Mouse (Mus musculus) T-cell, adult 66 days (primary cell): ENCODE results near the gene Mtf1. TPM values are rescaled to one million over a fixed set of nuclear protein-coding genes. Genes with fewer than 3 reads are reported as not detected.

Experiments
- total RNA-seq, 2 experiments: library from RNA; stranded (reverse); gene quantifications; 3 replicates in 1 of 2; 4 replicates in 1 of 2; pipeline ENCODE4 v1.2.4; 2023

Gene Mtf1
- 10 to 100 TPM; 33.5 to 40.3 TPM for total RNA-seq

DNA sequence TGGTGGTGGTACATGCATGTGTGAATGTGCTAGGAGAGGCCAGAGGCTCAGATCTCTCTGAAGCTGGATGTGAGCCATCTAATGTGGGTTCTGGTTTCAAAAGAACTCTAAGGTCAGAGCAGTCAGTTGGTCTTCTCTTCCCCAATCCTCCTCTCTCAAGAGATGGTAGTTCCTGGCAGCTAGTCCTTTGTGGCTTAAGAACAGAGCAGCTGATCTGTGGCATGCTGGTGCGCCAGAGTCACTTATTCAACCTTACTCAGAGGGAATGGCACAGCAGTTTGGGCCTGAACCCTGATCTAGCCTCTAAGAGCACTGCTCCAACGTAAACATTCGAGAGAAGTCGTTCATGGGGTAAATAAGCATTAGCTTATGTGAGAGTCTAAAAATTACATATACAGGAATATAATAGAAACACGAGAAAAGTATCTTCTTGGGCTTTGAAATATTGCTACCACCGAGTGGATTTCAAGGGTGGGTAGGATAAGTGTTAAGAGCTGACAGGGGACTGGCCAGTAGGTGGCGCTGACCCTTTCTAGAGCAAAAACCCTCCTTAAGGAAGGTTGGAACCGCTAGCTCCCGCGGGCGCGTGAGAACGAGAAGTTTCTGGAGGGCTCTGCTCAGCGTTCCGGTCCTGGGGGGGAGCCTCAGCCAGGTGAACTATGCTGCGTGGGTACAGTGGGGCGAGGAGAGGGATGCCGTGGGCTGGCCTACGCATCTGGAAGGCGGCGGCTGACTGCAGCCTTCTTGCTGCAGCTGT lies at the start of gene Mtf1:
Mtf1 (plus strand) TSS at position 553 of the 757 bp plus-strand sequence.

DNA sequence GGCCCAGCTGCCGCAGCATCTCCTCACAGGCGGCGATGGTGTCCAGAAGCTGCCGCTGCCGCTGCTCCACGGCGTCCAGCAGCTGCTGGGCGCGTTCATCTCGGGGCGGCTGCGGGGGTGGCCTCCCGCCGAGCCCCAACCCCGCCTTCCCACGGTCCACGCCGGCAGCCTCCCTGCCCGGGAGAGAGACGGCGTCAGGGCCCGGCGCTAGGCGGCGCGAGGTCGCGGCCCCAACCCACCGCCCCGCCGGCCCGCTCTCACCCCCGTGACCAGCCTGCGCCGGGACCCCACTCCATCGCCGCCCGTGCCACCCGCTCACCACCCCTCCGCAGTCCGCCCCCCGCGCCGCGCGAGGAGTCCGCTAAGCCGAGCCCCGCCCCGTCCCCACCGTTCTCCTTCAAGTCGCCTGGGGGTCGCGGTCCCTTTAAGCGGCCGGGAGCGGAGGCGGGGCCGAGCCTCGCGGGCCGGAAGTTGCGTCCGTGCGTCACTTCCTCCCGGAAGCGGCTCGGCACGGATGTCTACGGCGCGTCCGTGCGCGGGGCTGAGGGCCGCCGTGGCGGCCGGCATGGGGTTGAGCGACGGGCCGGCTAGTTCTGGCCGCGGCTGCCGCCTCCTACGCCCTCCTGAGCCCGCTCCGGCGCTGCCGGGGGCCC lies 48.5 kb downstream of the Mtf1 start, which contains the start of gene Yrdc:
Yrdc (plus strand) TSS at position 419 of the 653 bp plus-strand sequence.

DNA sequence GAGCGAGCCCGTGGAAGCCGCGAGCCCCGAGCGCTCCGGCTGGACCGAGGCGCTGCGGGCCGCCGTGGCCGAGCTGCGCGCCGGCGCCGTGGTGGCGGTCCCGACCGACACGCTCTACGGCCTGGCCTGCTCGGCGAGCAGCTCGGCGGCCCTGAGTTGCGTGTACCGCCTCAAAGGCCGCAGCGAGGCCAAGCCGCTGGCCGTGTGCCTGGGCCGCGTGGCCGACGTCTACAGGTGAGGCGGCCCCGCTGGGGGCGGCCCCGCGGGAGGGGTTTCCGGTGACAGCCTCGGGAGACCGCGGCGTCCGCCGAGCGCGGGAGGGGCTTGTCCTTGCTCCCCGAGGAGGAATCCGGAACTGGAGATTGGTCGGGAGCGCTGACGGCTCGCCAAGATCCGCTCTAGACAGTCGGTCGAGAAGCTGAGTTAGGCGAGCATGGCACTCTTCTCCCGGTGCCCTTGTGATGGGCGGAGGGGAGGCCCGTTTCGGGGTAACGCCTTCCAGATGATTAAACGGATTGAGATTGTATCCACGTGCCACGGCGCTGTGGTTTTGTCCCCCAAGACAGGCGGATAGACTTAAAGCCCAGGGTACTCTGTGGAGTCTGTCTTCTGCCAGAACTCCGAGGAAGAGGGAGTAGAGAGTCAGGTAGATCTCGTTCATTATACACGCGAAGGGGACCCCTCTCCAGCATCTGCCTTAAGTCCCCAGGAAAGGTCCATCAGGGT lies 49.2 kb downstream of the Mtf1 start, which contains the start of gene 1110065P20Rik:
1110065P20Rik (minus strand) TSS at position 264 of the 726 bp plus-strand sequence.

DNA sequence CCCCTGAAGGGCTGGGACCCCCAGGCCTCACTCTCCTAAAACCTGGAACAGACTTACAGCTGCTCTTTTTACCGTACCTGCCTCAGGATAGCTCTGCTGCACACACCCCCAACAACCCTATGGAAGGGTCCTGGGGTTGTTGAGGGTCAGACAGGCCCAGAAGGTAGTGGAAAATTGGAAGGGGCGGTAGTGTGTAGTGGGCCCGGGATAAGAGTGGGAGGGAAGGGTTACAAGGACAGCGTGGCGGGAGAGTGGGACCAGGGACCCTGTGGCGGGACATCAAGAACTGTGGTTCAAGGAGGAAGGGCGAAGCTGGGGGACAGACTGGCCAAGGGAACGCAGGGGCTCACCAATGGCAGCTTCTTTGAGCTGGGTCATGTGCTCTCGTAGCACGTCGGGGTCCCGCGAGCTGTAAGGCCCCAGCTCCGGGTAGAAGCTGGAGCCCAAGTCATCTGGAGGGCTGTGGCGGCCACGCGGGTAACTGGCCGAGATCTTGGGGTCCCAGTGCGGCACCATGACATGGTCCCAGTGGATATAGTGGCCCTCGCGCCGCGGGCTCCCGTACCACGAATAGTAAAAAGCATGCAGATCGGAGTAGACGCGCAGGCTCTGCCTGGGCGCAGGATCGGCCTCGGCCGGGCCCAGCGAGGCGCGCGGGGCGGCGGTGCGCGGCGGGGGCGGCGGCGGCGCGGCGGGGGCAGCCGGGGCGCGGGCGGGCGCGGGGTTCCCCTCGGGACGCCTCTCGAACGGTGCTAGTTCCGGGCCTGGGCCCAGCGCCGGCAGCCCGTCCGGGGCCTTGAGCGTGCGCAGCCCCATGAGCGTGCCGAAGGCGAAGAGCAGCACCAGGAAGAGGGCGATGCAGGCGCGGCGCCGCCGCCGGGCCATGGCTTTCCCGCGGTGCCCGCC lies 59.6 kb downstream of the Mtf1 start, which contains the start of gene Maneal:
Maneal (minus strand) TSS at position 889 of the 906 bp plus-strand sequence.

DNA sequence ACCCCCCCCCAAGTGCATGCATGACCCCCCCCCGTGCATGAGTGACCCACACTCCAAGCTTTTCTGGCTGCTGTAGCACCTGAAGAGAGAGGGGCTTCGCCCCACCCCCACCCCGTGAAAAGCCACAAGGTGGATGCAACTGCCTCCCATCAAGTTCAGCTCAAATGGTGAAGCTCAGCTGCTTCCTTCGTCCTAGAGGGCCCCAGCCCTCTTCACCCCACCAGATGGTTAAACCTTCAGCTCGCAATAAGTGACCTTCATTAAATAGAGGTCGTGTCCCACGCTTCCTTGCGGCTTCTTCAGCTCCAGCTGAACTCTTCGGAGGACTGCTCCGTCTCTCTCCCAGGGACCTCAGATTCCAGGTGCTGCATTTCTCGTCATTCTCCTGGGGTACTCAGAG lies 78.7 kb downstream of the Mtf1 start, which contains the start of gene Epha10:
Epha10 (plus strand) TSS at position 301 of the 400 bp plus-strand sequence.

Other genes starting within 250 kb of the Mtf1 start
- gene 3100002H09Rik, start 191.3 kb upstream of the Mtf1 start, total RNA-seq = not detected
- gene Pou3f1, start 145.3 kb upstream of the Mtf1 start, total RNA-seq = not detected
- gene Utp11, start 108.5 kb upstream of the Mtf1 start, total RNA-seq = 10 to 100 TPM; 23.7 to 24.7 TPM
- 10 to 100 TPM; 21.2 to 22.7 TPM for gene Fhl3, start 101.4 kb upstream of the Mtf1 start, total RNA-seq
- 10 to 100 TPM; 60.4 to 68.1 TPM for gene Sf3a3, start 87.3 kb upstream of the Mtf1 start, total RNA-seq
- gene Inpp5b, start 60.3 kb upstream of the Mtf1 start, total RNA-seq = 100 to 1,000 TPM in 1 of 2 experiments, 10 to 100 TPM in 1; 80.5 to 104 TPM
- 100 to 1,000 TPM; 111 to 120 TPM for gene Yrdc, start 48.6 kb downstream of the Mtf1 start, total RNA-seq
- 10 to 100 TPM; 21.6 to 26.9 TPM for gene 1110065P20Rik, start 49.1 kb downstream of the Mtf1 start, total RNA-seq
- 1 to 10 TPM; 4.8 to 5.1 TPM for gene Maneal, start 60.1 kb downstream of the Mtf1 start, total RNA-seq
- not detected for gene Epha10, start 78.8 kb downstream of the Mtf1 start, total RNA-seq
- gene 9930104L06Rik, start 134.9 kb downstream of the Mtf1 start, total RNA-seq = 10 to 100 TPM; 21.1 to 21.9 TPM
- gene Cdca8, start 137.2 kb downstream of the Mtf1 start, total RNA-seq = 1 to 10 TPM; 4.2 to 9.0 TPM
- gene Rspo1, start 184.3 kb downstream of the Mtf1 start, total RNA-seq = not detected
- gene Gnl2, start 214.5 kb downstream of the Mtf1 start, total RNA-seq = 10 to 100 TPM; 81.0 to 90.1 TPM